Comparison of ENCODE assay signal across 7 mouse cellular contexts in genomic region chr13:25115429-25115881, GRCm38 (mm10). TPM values are rescaled to one million over a fixed set of nuclear protein-coding genes. Genes with fewer than 3 reads are reported as not detected.
DNase-seq lines count a peak whose midpoint lies in the region; ATAC-seq lines count a peak whose summit lies in the region.

No protein-coding gene starts in this region.

- H3K9me3 ChIP-seq in intestine, embryonic 15.5 days = no peaks in the 10 kb centered on the region

- peak overlapping the region; percentile 31; the same call in 1 of the 2 replicates for H3K9ac ChIP-seq in intestine, embryonic 15.5 days

- H3K4me3 ChIP-seq in intestine, embryonic 15.5 days (replicated peaks) = peak overlapping the region; percentile 41

- peak overlapping the region; percentile 78 for H3K4me2 ChIP-seq in intestine, embryonic 15.5 days (replicated peaks)

- H3K27me3 ChIP-seq in intestine, embryonic 15.5 days (replicated peaks) = no peaks in the 10 kb centered on the region

- H3K27ac ChIP-seq in intestine, embryonic 15.5 days = no peak overlapping the region

- no peaks in the 10 kb centered on the region for H3K36me3 ChIP-seq in intestine, embryonic 15.5 days

- peak; percentile 92 for ATAC-seq in intestine, embryonic 15.5 days
- peak; percentile 49; the same call in 1 of the 2 replicates for ATAC-seq in megakaryocyte progenitor cell, adult 5-6 weeks (replicated peaks; ENCODE audit: poor library complexity)

- WGBS in intestine, embryonic 15.5 days = 27% methylated on average over 12 of the region's 12 CpGs

- H3K4me1 ChIP-seq in intestine, embryonic 15.5 days (replicated peaks) = no peaks in the 10 kb centered on the region

- DNase-seq in adrenal gland, postnatal 14 days = peak; percentile 38
- peak; percentile 40 for DNase-seq in cerebellum, adult 9-10 months
- peak; percentile 51 to 54 for DNase-seq in frontal cortex, postnatal 14 days (ENCODE audit: low spot score in 2 of 2)
- DNase-seq in left cerebral cortex, adult 8-10 months (ENCODE audit: low spot score in 2 of 2) = peak; percentile 58 to 70
- DNase-seq in right cerebral cortex, postnatal 4 days = peak; percentile 56

RNA-seq across cellular contexts. Expression of gene Dcdc2a, which starts 59.7 kb away (rescaled TPM):
- 0.04 and 0.33 TPM in 2 replicates for total RNA-seq in adrenal gland, postnatal 14 days (2021)
- polyA plus RNA-seq in intestine, embryonic 15.5 days (2015; fragmentation: Nextera tagmentation; extraction: Ambion mirVana) = 0.96 and 1.8 TPM in 2 replicates
- total RNA-seq in left cerebral cortex, adult 8-10 months (2022) = 1 to 10 TPM; 5.6 to 9.1 (median 7.4) TPM
- not detected in 2 replicates for total RNA-seq in megakaryocyte progenitor cell, adult 5-6 weeks (2015)
- total RNA-seq in megakaryocyte progenitor cell, adult 5-6 weeks (2017) = not detected in 2 replicates
